Mouse (Mus musculus) heart, postnatal 0 days (tissue): Measurements from ENCODE around the gene Ly86. TPM values are rescaled to one million over a fixed set of nuclear protein-coding genes. Genes with fewer than 3 reads are reported as not detected.
A peak's percentile ranks its signal among the peaks of the same experiment; 100 is the strongest.

Experiments used
- ATAC-seq: fragments of 200-750 bp; cut with Nextera tagmentation; 2 replicates; pipeline ENCODE4 v1.8.0; 2017; ENCODE audit warnings: low read depth, moderate number of reproducible peaks, moderate library complexity; ENCODE audit not compliant: insufficient read depth
- DNase-seq: peaks from one replicate; pipeline ENCODE4 v3.0.0-alpha.2; 2016; ENCODE audit warnings: low spot score
- H3K27ac ChIP-seq: fragments of 300-500 bp; sonication (generic); 2 replicates; pipeline ENCODE4 v1.5.1; 2014; ENCODE audit warnings: low read depth, mild to moderate bottlenecking
- H3K27me3 ChIP-seq: fragments of 300-500 bp; sonication (generic); 2 replicates; pipeline ENCODE4 v1.6.1; 2014; ENCODE audit warnings: low read length, mixed read lengths; ENCODE audit not compliant: control insufficient read depth, insufficient read depth
- H3K36me3 ChIP-seq: fragments of 300-500 bp; sonication (generic); replicated peaks from 2 replicates; pipeline ENCODE4 v1.6.1; 2014; ENCODE audit warnings: low read length, mixed read lengths; ENCODE audit not compliant: control insufficient read depth, insufficient read depth
- H3K4me1 ChIP-seq: fragments of 300-500 bp; sonication (generic); 2 replicates; pipeline ENCODE4 v1.6.1; 2014; ENCODE audit warnings: antibody characterized with exemption; ENCODE audit not compliant: control insufficient read depth, insufficient read depth
- H3K4me2 ChIP-seq: fragments of 300-500 bp; sonication (generic); 2 replicates; pipeline ENCODE4 v1.6.1; 2014; ENCODE audit warnings: low read depth, mild to moderate bottlenecking, low read length, moderate library complexity
- H3K4me3 ChIP-seq: fragments of 300-500 bp; sonication (generic); 2 replicates; pipeline ENCODE4 v1.5.1; 2014; ENCODE audit warnings: low read depth, low read length
- H3K9ac ChIP-seq: fragments of 300-500 bp; sonication (generic); replicated peaks from 2 replicates; pipeline ENCODE4 v1.6.1; 2014; ENCODE audit warnings: low read depth, low read length, mixed read lengths
- H3K9me3 ChIP-seq: fragments of 300-500 bp; sonication (generic); replicated peaks from 2 replicates; pipeline ENCODE4 v1.6.1; 2016; ENCODE audit warnings: low read length; ENCODE audit not compliant: control insufficient read depth
- CTCF ChIP-seq: IDR thresholded peaks from 2 replicates; pipeline ENCODE4 v1.5.1; 2016; ENCODE audit warnings: antibody characterized with exemption, control low read depth, low read depth
- EP300 ChIP-seq: IDR thresholded peaks from 2 replicates; pipeline ENCODE4 v1.6.1; 2016; ENCODE audit warnings: antibody characterized with exemption, low read depth
- WGBS: fragments of 180-500 bp; shearing (Covaris S2); extraction: QIAGEN DNeasy Blood & Tissue Kit; methylation state at CpG from one replicate; pipeline ENCODE4 v1.1.7; 2014; 5-methylcytosine and 5-hydroxymethylcytosine counted together
- polyA plus RNA-seq: library from polyadenylated mRNA; unstranded; fragments of >200 nt; fragmentation: Nextera tagmentation; extraction: Ambion mirVana; gene quantifications from 2 replicates; pipeline ENCODE4 v1.2.1, GENCODE M21; 2015
- total RNA-seq: library from RNA; depleted of rRNA; stranded (reverse); fragments of >200 nt; gene quantifications from 2 replicates; pipeline ENCODE4 v1.2.3, GENCODE M21; 2014; ENCODE audit warnings: low replicate concordance

The Ly86 gene
- total and polyA plus RNA-seq, 2 experiments from 2014 or later: 4.5 TPM; not detected in 1

GRCm38 (mm10) chr13:37325504-37325903, 19.5 kb upstream of the Ly86 start:
- DNase-seq (no peak), ATAC-seq (no peak)
- 78% methylated on average over 3 of the region's 3 CpGs for WGBS
- 0 out of 2 replicates have a peak, but pooled peaks cover 3% of the 10 kb centered on the region for H3K27me3 ChIP-seq
- H3K27ac ChIP-seq: no peak overlapping the region
- no peaks in the 10 kb centered on the region for H3K36me3 ChIP-seq
- no peaks in the 10 kb centered on the region for H3K4me1 ChIP-seq
- no peak overlapping the region for H3K4me2 ChIP-seq
- H3K9ac ChIP-seq: no peak overlapping the region
- H3K4me3 ChIP-seq: no peak overlapping the region
- H3K9me3 ChIP-seq: no peaks in the 10 kb centered on the region
- TF ChIP-seq CTCF (peak; percentile 59), EP300 (no peak)

GRCm38 (mm10) chr13:37329747-37330146, 15.3 kb upstream of the Ly86 start:
- WGBS: 51% methylated on average over 8 of the region's 8 CpGs

GRCm38 (mm10) chr13:37330971-37331370, 14.0 kb upstream of the Ly86 start:
- Histone ChIP-seq H3K27me3 (0 out of 2 replicates have a peak, but pooled peaks cover 3% of the 10 kb centered on the region), H3K9ac (no peak overlapping the region), H3K4me2 (no peak overlapping the region), H3K36me3 (no peaks in the 10 kb centered on the region), H3K4me3 (no peak overlapping the region), H3K9me3 (no peaks in the 10 kb centered on the region), H3K27ac (no peak overlapping the region), H3K4me1 (no peaks in the 10 kb centered on the region)
- 83% methylated on average over 4 of the region's 4 CpGs for WGBS
- DNase-seq (no peak), ATAC-seq (no peak)
- no peak for TF ChIP-seq EP300
- no peak for TF ChIP-seq CTCF

More at GRCm38 (mm10) chr13:37329747-37330146, 15.3 kb upstream of the Ly86 start:
- H3K27ac ChIP-seq: no peak overlapping the region
- 0 out of 2 replicates have a peak, but pooled peaks cover 3% of the 10 kb centered on the region for H3K27me3 ChIP-seq
- no peak for TF ChIP-seq EP300
- no peak for TF ChIP-seq CTCF
- DNase-seq (no peak), ATAC-seq (no peak)
- no peak overlapping the region for H3K9ac ChIP-seq
- H3K4me3 ChIP-seq: no peak overlapping the region
- H3K4me2 ChIP-seq: no peak overlapping the region
- H3K9me3 ChIP-seq: no peaks in the 10 kb centered on the region
- no peaks in the 10 kb centered on the region for H3K4me1 ChIP-seq
- H3K36me3 ChIP-seq: no peaks in the 10 kb centered on the region

- Histone ChIP-seq H3K27ac (no peak overlapping the region), H3K36me3 (no peaks in the 10 kb centered on the region), H3K9ac (no peak overlapping the region), H3K9me3 (no peaks in the 10 kb centered on the region), H3K4me1 (peaks cover 2% of the 10 kb centered on the region; the same call in 1 of the 2 replicates), H3K27me3 (0 out of 2 replicates have a peak, but pooled peaks cover 3% of the 10 kb centered on the region), H3K4me2 (no peak overlapping the region), H3K4me3 (no peak overlapping the region)
- WGBS: 83% methylated on average over 4 of the region's 4 CpGs
- TF ChIP-seq CTCF (no peak), EP300 (no peak)
- DNase-seq (no peak), ATAC-seq (no peak)
Measured at GRCm38 (mm10) chr13:37332779-37333543, 12.0 kb upstream of the Ly86 start.

GRCm38 (mm10) chr13:37333544-37333870, 11.5 kb upstream of the Ly86 start:
- no peak overlapping the region for H3K4me3 ChIP-seq
- no peak overlapping the region for H3K4me2 ChIP-seq
- 0 out of 2 replicates have a peak, but pooled peaks cover 3% of the 10 kb centered on the region for H3K27me3 ChIP-seq
- H3K9me3 ChIP-seq: no peaks in the 10 kb centered on the region
- no peaks in the 10 kb centered on the region for H3K36me3 ChIP-seq
- H3K4me1 ChIP-seq: peaks cover 6% of the 10 kb centered on the region; the same call in 1 of the 2 replicates
- no peak for TF ChIP-seq EP300
- TF ChIP-seq CTCF: no peak
- H3K9ac ChIP-seq: no peak overlapping the region
- ATAC-seq: no peak
- WGBS: 64% methylated on average over 1 of the region's 1 CpGs
- no peak for DNase-seq
- no peak overlapping the region for H3K27ac ChIP-seq
